Mouse (Mus musculus): ENCODE results near the gene Gm45711. TPM values are rescaled to one million over a fixed set of nuclear protein-coding genes. Genes with fewer than 3 reads are reported as not detected.

Gene Gm45711
- polyA plus RNA-seq, 1 experiment from 2014 or later, result not detected

DNA sequence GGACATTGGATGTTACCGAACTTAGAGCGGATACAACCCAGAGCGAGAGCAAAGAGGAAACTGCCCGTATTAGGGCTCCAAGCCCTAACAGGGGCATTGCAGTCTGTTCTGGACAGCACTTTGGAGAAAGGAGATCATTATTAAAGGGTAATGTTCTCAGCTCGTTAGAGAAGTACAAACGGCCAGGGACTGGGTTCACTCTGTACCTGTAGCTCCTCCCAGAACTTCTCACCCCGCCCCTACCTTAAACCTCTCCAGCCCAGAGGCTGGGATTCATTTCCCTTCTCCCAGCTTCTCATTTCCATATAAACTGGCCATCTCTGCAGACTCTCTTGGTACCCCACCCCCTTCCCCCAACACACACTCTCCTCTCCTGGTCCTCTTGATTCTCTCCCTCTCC lies 58.4 kb downstream of the Gm45711 start:
- Histone ChIP-seq H3K4me2 (ENCODE audit: low read length) (peak overlapping the region; percentile 87), H3K9ac (replicated peaks; ENCODE audit: low read length) (peak overlapping the region; percentile 65; the same call in 1 of the 2 replicates), H3K27me3 (ENCODE audit: control insufficient read depth, insufficient read depth, low read length) (no peaks in the 10 kb centered on the region), H3K4me1 (ENCODE audit: control insufficient read depth, insufficient read depth, low read length) (peaks cover 17% of the 10 kb centered on the region), H3K4me3 (replicated peaks; ENCODE audit: low read depth, low read length) (peak overlapping the region; percentile 65), H3K27ac (replicated peaks; ENCODE audit: low read depth, low read length) (no peak overlapping the region), H3K9me3 (ENCODE audit: control insufficient read depth, low read length) (no peaks in the 10 kb centered on the region), H3K36me3 (ENCODE audit: control insufficient read depth, insufficient read depth, low read length) (no peaks in the 10 kb centered on the region)
- WGBS, result 0% methylated on average over 7 of the region's 7 CpGs
- DNase-seq (peak; percentile 3), ATAC-seq (ENCODE audit: low FRiP score, low TSS enrichment) (no peak)

DNA sequence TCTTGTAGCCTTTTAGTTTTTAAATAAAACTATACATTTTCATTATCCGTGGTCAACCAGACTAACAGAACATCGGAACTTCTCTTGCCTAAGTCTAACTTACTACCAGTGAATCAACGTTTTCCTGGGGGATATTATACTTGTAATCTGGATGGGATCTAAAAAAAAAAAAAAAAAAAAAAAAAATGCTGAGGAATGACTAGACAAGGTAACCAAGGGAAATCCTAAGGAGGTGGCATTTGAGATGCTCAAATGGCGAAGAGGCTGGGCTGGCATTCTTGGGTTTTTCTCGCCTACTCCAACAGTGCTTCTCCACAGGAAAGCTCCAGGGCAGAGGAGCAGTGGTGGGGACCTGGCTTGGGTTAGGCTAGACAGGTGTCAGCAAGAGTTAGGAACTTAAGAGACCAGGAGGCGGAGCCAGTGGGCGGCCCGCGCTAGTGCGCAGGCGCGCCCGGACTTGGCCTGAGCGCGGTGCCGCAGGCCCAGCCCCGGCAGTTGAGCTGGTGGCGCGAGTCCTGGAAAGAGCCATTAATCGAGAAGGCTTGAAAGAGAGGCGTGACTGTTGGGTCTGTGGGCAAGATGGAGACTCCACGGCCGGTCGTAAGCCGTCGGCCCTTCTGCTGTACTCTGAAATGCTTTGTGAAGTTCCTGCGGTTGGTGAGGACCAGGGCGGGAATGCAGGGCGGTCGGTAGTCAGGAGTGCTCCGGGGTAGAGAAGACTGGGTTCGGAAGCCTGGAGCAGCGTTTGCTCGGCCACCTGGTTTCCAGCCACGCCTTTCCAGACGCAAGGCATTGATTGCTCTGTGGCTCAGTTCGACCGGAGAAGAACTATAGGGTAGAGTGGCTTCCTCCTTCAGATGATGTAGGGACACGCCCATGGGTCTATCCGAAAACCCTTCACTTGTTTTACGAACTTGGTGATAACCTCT lies 59.2 kb downstream of the Gm45711 start, which contains the start of gene Cklf:
Gene Cklf (plus strand): TSS at position 423 of the 929 bp plus-strand sequence.
- no peaks in the 10 kb centered on the region for H3K9me3 ChIP-seq (ENCODE audit: control insufficient read depth, low read length)
- ATAC-seq (ENCODE audit: low FRiP score, low TSS enrichment), result peak; percentile 86
- H3K4me3 ChIP-seq (replicated peaks; ENCODE audit: low read depth, low read length), result peak within 1 kb of the TSS; percentile 65
- DNase-seq, result peak; percentile 96
- peak within 1 kb of the TSS; percentile 42; the same call in 1 of the 2 replicates for H3K27ac ChIP-seq (replicated peaks; ENCODE audit: low read depth, low read length)
- 4% methylated on average over 41 of the region's 41 CpGs for WGBS
- H3K4me2 ChIP-seq (ENCODE audit: low read length), result peak within 1 kb of the TSS; percentile 87
- H3K4me1 ChIP-seq (ENCODE audit: control insufficient read depth, insufficient read depth, low read length), result peaks cover 17% of the 10 kb centered on the region
- H3K9ac ChIP-seq (replicated peaks; ENCODE audit: low read length), result peak within 1 kb of the TSS; percentile 65
- no peaks in the 10 kb centered on the region for H3K27me3 ChIP-seq (ENCODE audit: control insufficient read depth, insufficient read depth, low read length)
- H3K36me3 ChIP-seq (ENCODE audit: control insufficient read depth, insufficient read depth, low read length), result no peaks in the 10 kb centered on the region

- H3K36me3 ChIP-seq (ENCODE audit: control insufficient read depth, insufficient read depth, low read length), result 0 out of 2 replicates have a peak, but pooled peaks cover 6% of the 10 kb centered on the region
- H3K27ac ChIP-seq (replicated peaks; ENCODE audit: low read depth, low read length), result no peak overlapping the region
- no peak for DNase-seq
- no peak overlapping the region for H3K4me3 ChIP-seq (replicated peaks; ENCODE audit: low read depth, low read length)
- 88% methylated on average over 7 of the region's 7 CpGs for WGBS
- H3K4me1 ChIP-seq (ENCODE audit: control insufficient read depth, insufficient read depth, low read length), result peaks cover 17% of the 10 kb centered on the region
- no peak overlapping the region for H3K4me2 ChIP-seq (ENCODE audit: low read length)
- ATAC-seq (ENCODE audit: low FRiP score, low TSS enrichment), result no peak
- H3K27me3 ChIP-seq (ENCODE audit: control insufficient read depth, insufficient read depth, low read length), result no peaks in the 10 kb centered on the region
- no peaks in the 10 kb centered on the region for H3K9me3 ChIP-seq (ENCODE audit: control insufficient read depth, low read length)
- no peak overlapping the region for H3K9ac ChIP-seq (replicated peaks; ENCODE audit: low read length)
Observed at GRCm38 (mm10) chr8:104249442-104249996, 60.4 kb downstream of the Gm45711 start.

DNA sequence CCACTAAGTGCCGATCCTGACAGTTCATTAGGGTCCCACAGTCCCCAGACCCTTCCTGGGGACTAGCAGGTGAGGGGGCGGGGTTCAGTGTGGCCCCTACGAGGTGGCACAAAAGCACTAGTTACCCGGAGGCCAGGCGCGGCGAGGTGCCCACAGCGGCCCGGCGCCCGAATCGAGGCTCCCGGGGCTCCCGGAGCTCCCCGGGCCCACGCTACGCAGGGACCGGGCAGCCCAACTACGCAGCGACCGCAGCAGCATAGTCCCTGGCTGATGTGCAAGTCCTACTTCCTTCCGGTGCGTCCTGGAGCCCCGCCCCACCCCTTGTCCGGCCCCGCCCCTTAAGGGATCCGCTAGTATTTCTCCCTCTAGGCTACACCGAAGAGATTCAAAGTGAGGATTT lies 61.6 kb downstream of the Gm45711 start, which contains the start of gene Tk2:
Gene Tk2 (minus strand): TSS at position 283 of the 400 bp plus-strand sequence.
- Histone ChIP-seq H3K4me3 (replicated peaks; ENCODE audit: low read depth, low read length) (peak within 1 kb of the TSS; percentile 91), H3K4me2 (ENCODE audit: low read length) (peak within 1 kb of the TSS; percentile 86), H3K4me1 (ENCODE audit: control insufficient read depth, insufficient read depth, low read length) (peaks cover 17% of the 10 kb centered on the region), H3K9ac (replicated peaks; ENCODE audit: low read length) (peak within 1 kb of the TSS; percentile 86), H3K27me3 (ENCODE audit: control insufficient read depth, insufficient read depth, low read length) (no peaks in the 10 kb centered on the region), H3K27ac (replicated peaks; ENCODE audit: low read depth, low read length) (0 out of 2 replicates have a peak within 1 kb of the TSS, but pooled peaks have one; percentile 49), H3K36me3 (ENCODE audit: control insufficient read depth, insufficient read depth, low read length) (peaks cover 13% of the 10 kb centered on the region), H3K9me3 (ENCODE audit: control insufficient read depth, low read length) (no peaks in the 10 kb centered on the region)
- WGBS, result under 1% methylated on average over 28 of the region's 28 CpGs
- DNase-seq (peak; percentile 90), ATAC-seq (ENCODE audit: low FRiP score, low TSS enrichment) (peak; percentile 87)

DNA sequence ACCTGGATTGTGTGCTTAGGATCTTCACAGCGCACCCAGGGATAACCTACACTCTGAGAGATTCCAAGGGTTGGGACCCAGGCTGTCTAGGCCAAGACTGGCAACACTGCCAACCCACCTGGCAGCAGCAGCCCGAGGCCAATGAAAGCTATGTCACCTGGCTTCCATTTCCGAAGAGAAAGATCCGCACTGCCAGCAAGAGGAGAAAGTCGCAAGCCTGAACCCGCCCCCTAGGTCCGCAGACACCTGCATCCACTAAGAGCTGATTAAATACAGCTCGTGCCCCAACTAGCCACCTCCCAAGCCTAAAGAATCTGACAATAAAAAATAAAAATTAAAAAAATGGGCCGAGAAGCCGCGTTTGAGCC lies 62.0 kb downstream of the Gm45711 start:
- Histone ChIP-seq H3K9ac (replicated peaks; ENCODE audit: low read length) (peak overlapping the region; percentile 86), H3K27ac (replicated peaks; ENCODE audit: low read depth, low read length) (0 out of 2 replicates have a peak overlapping the region, but pooled peaks have one; percentile 49), H3K27me3 (ENCODE audit: control insufficient read depth, insufficient read depth, low read length) (no peaks in the 10 kb centered on the region), H3K4me2 (ENCODE audit: low read length) (peak overlapping the region; percentile 86), H3K4me1 (ENCODE audit: control insufficient read depth, insufficient read depth, low read length) (peaks cover 17% of the 10 kb centered on the region), H3K4me3 (replicated peaks; ENCODE audit: low read depth, low read length) (peak overlapping the region; percentile 91), H3K36me3 (ENCODE audit: control insufficient read depth, insufficient read depth, low read length) (peaks cover 17% of the 10 kb centered on the region), H3K9me3 (ENCODE audit: control insufficient read depth, low read length) (no peaks in the 10 kb centered on the region)
- no peak for ATAC-seq (ENCODE audit: low FRiP score, low TSS enrichment)
- WGBS, result 4% methylated on average over 11 of the region's 11 CpGs
- DNase-seq, result no peak

- H3K4me2 ChIP-seq (ENCODE audit: low read length), result peak overlapping the region; percentile 86
Observed at GRCm38 (mm10) chr8:104247054-104247907, 62.6 kb downstream of the Gm45711 start.

GRCm38 (mm10) chr8:104246621-104247020 lies 63.3 kb downstream of the Gm45711 start:
- H3K27me3 ChIP-seq (ENCODE audit: control insufficient read depth, insufficient read depth, low read length), result no peaks in the 10 kb centered on the region
- no peak overlapping the region for H3K4me2 ChIP-seq (ENCODE audit: low read length)
- no peak overlapping the region for H3K27ac ChIP-seq (replicated peaks; ENCODE audit: low read depth, low read length)
- peaks cover 29% of the 10 kb centered on the region for H3K36me3 ChIP-seq (ENCODE audit: control insufficient read depth, insufficient read depth, low read length)
- H3K4me1 ChIP-seq (ENCODE audit: control insufficient read depth, insufficient read depth, low read length), result peaks cover 14% of the 10 kb centered on the region
- H3K9ac ChIP-seq (replicated peaks; ENCODE audit: low read length), result no peak overlapping the region
- no peak for DNase-seq
- no peaks in the 10 kb centered on the region for H3K9me3 ChIP-seq (ENCODE audit: control insufficient read depth, low read length)
- ATAC-seq (ENCODE audit: low FRiP score, low TSS enrichment), result no peak
- H3K4me3 ChIP-seq (replicated peaks; ENCODE audit: low read depth, low read length), result no peak overlapping the region
- WGBS, result 94% methylated on average over 4 of the region's 4 CpGs

More at GRCm38 (mm10) chr8:104247054-104247907, 62.6 kb downstream of the Gm45711 start:
- no peak for ATAC-seq (ENCODE audit: low FRiP score, low TSS enrichment)
- whole genome bisulfite sequencing, result 79% methylated on average over 22 of the region's 22 CpGs
- peaks cover 17% of the 10 kb centered on the region for H3K4me1 ChIP-seq (ENCODE audit: control insufficient read depth, insufficient read depth, low read length)
- no peaks in the 10 kb centered on the region for H3K9me3 ChIP-seq (ENCODE audit: control insufficient read depth, low read length)
- peak overlapping the region; percentile 86 for H3K9ac ChIP-seq (replicated peaks; ENCODE audit: low read length)
- H3K4me3 ChIP-seq (replicated peaks; ENCODE audit: low read depth, low read length), result peak overlapping the region; percentile 91
- H3K36me3 ChIP-seq (ENCODE audit: control insufficient read depth, insufficient read depth, low read length), result peaks cover 23% of the 10 kb centered on the region
- H3K27me3 ChIP-seq (ENCODE audit: control insufficient read depth, insufficient read depth, low read length), result no peaks in the 10 kb centered on the region
- no peak for DNase-seq
- 0 out of 2 replicates have a peak overlapping the region, but pooled peaks have one; percentile 49 for H3K27ac ChIP-seq (replicated peaks; ENCODE audit: low read depth, low read length)

- H3K9ac ChIP-seq (replicated peaks; ENCODE audit: low read length), result no peak overlapping the region
- no peak overlapping the region for H3K27ac ChIP-seq (replicated peaks; ENCODE audit: low read depth, low read length)
- no peak overlapping the region for H3K4me2 ChIP-seq (ENCODE audit: low read length)
- H3K4me3 ChIP-seq (replicated peaks; ENCODE audit: low read depth, low read length), result no peak overlapping the region
- no peaks in the 10 kb centered on the region for H3K9me3 ChIP-seq (ENCODE audit: control insufficient read depth, low read length)
- H3K36me3 ChIP-seq (ENCODE audit: control insufficient read depth, insufficient read depth, low read length), result peaks cover 74% of the 10 kb centered on the region
- H3K4me1 ChIP-seq (ENCODE audit: control insufficient read depth, insufficient read depth, low read length), result peaks cover 2% of the 10 kb centered on the region; the same call in 1 of the 2 replicates
- WGBS, result 72% methylated on average over 12 of the region's 12 CpGs
- DNase-seq (no peak), ATAC-seq (ENCODE audit: low FRiP score, low TSS enrichment) (no peak)
- H3K27me3 ChIP-seq (ENCODE audit: control insufficient read depth, insufficient read depth, low read length), result no peaks in the 10 kb centered on the region
Observed at GRCm38 (mm10) chr8:104242038-104242644, 67.7 kb downstream of the Gm45711 start.
